Mouse (Mus musculus) neural tube, embryonic 15.5 days (tissue): ENCODE results near the gene Pabpc6. TPM values are rescaled to one million over a fixed set of nuclear protein-coding genes. Genes with fewer than 3 reads are reported as not detected.

Experiments used
- ATAC-seq: fragments of 200-750 bp; cut with Nextera tagmentation; 2 replicates; pipeline ENCODE4 v1.8.0; 2017; ENCODE audit warnings: mild to moderate bottlenecking, moderate TSS enrichment, moderate library complexity; ENCODE audit not compliant: low FRiP score
- H3K27ac ChIP-seq: fragments of 300-500 bp; sonication (generic); replicated peaks from 2 replicates; pipeline ENCODE4 v1.5.1; 2015; ENCODE audit warnings: mild to moderate bottlenecking, inconsistent platforms
- H3K27me3 ChIP-seq: fragments of 300-500 bp; sonication (generic); replicated peaks from 2 replicates; pipeline ENCODE4 v1.6.1; 2015; ENCODE audit warnings: inconsistent platforms
- H3K36me3 ChIP-seq: fragments of 300-500 bp; sonication (generic); 2 replicates; pipeline ENCODE4 v1.6.1; 2015; ENCODE audit warnings: inconsistent platforms
- H3K4me1 ChIP-seq: fragments of 300-500 bp; sonication (generic); 2 replicates; pipeline ENCODE4 v1.6.1; 2015; ENCODE audit warnings: inconsistent platforms
- H3K4me2 ChIP-seq: fragments of 300-500 bp; sonication (generic); 2 replicates; pipeline ENCODE4 v1.6.1; 2015; ENCODE audit warnings: inconsistent platforms, mild to moderate bottlenecking, moderate library complexity
- H3K4me3 ChIP-seq: fragments of 300-500 bp; sonication (generic); replicated peaks from 2 replicates; pipeline ENCODE4 v1.5.1; 2015; ENCODE audit warnings: mild to moderate bottlenecking, inconsistent platforms
- H3K9ac ChIP-seq: fragments of 300-500 bp; sonication (generic); replicated peaks from 2 replicates; pipeline ENCODE4 v1.6.1; 2015; ENCODE audit warnings: mild to moderate bottlenecking, inconsistent platforms
- H3K9me3 ChIP-seq: fragments of 300-500 bp; sonication (generic); replicated peaks from 2 replicates; pipeline ENCODE4 v1.6.1; 2016; ENCODE audit warnings: inconsistent platforms
- WGBS: fragments of 180-500 bp; shearing (Covaris S2); methylation state at CpG from one replicate; pipeline ENCODE4 v1.1.7; 2015; ENCODE audit warnings: mixed read lengths; 5-methylcytosine and 5-hydroxymethylcytosine counted together
- polyA plus RNA-seq: library from polyadenylated mRNA; unstranded; fragments of >200 nt; fragmentation: Nextera tagmentation; extraction: Ambion mirVana; gene quantifications from 2 replicates; pipeline ENCODE4 v1.2.1, GENCODE M21; 2015

Pabpc6 gene
- not detected in 2 replicates for polyA plus RNA-seq

DNA sequence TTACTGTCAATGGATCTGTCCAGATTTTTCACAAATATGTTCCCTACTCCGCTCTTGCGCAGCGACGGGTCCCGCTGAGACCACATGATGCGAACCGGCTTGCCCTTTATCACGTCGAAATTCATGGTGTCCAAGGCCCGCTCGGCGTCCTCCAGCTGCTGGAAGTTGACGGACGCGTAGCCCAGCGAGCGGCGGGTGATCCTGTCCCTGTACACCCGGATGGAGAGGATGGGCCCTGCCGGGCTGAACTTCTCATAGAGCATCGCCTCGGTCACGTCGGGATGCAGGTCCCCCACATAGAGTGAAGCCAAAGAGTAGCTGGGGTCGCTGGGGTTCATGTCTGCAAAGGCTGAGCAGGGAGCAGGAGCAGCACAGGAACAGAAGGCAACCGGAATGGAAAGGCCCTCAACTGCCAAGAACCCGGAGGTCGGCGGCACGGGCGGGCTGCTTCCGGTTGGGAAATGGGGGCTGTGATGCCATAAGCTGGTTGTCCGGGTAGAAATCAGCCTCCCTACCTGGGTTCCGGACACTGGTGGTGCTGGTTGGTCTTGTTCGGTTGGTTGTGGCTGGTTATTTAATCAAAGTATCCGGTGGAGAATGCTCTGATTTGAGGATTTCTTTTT, at the start of gene Pabpc6:
Gene Pabpc6, minus strand, starts transcription at position 435 of the 623 bp plus-strand sequence.
- 95% methylated on average over 36 of the region's 36 CpGs for WGBS
- Histone ChIP-seq H3K4me2 (no peak within 1 kb of the TSS), H3K27me3 (no peaks in the 10 kb centered on the region), H3K4me1 (no peaks in the 10 kb centered on the region), H3K4me3 (no peak within 1 kb of the TSS), H3K9ac (no peak within 1 kb of the TSS), H3K36me3 (no peaks in the 10 kb centered on the region), H3K27ac (no peak within 1 kb of the TSS), H3K9me3 (no peaks in the 10 kb centered on the region)
- no peak for ATAC-seq

DNA sequence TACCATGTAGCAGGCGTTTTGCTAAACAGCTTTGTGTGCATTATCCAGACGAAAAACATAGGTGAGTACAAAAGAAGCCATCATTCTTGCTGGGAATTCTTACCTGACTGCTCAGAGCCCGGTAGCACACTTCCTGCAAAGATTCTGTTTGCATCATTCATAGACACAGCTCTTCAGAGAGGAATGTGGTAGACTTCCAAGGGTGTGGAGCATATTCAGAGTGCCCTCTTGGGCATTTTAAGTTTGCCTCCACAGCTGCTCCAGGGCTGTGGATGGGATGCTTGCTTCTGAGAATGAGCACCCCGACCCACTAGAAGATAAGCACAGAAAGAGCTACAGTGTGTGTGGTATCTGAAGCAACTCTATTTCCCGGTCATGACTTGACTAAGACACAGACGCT, 41.4 kb upstream of the Pabpc6 start:
- no peaks in the 10 kb centered on the region for H3K36me3 ChIP-seq
- no peaks in the 10 kb centered on the region for H3K4me1 ChIP-seq
- no peak for ATAC-seq
- no peak overlapping the region for H3K27ac ChIP-seq
- H3K4me3 ChIP-seq = no peak overlapping the region
- no peaks in the 10 kb centered on the region for H3K9me3 ChIP-seq
- no peak overlapping the region for H3K9ac ChIP-seq
- no peak overlapping the region for H3K4me2 ChIP-seq
- WGBS = 87% methylated on average over 6 of the region's 6 CpGs
- H3K27me3 ChIP-seq = no peaks in the 10 kb centered on the region

DNA sequence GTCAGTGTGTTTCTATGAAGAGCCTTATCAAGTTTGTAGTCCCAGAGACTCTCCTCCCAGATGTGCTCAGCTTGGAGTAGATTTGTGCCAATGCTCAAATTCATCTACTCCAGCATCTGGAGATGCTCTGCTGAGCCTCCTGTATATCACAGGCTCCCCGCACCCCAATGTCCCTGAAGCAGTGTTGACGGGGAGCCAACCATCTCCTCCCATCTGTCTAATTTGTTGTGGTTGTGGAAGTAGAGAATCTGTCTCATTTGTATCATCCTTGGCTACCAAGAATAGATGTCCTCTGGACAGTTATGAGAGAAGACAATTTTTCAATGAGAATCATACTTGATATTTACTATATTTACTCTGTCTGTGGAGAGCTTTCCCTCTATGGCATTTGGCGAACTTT, 39.4 kb upstream of the Pabpc6 start:
- 88% methylated on average over 3 of the region's 3 CpGs for WGBS
- Histone ChIP-seq H3K9me3 (no peaks in the 10 kb centered on the region), H3K4me2 (no peak overlapping the region), H3K9ac (no peak overlapping the region), H3K4me3 (no peak overlapping the region), H3K36me3 (no peaks in the 10 kb centered on the region), H3K4me1 (no peaks in the 10 kb centered on the region), H3K27me3 (no peaks in the 10 kb centered on the region), H3K27ac (no peak overlapping the region)
- ATAC-seq = no peak

DNA sequence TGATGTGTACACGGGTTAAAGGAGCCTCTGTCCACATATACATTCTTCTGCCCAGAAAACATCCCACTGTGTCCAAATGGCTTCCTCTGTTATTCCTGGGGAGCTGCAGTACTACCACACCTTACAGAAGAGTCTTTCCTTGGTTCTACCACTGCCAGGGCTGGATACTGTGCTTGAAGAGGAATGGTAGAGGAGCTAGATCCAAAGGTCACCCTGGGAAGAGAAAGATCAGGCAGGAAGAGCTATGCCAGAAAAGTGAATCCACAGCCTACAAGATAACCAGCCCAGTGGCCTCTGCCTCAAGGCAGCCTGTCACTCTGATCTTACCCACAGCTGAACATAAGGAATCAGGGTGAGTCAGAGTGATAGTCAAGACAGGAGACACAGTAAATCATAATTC, 37.8 kb upstream of the Pabpc6 start:
- H3K4me1 ChIP-seq = no peaks in the 10 kb centered on the region
- no peak overlapping the region for H3K9ac ChIP-seq
- H3K27me3 ChIP-seq = no peaks in the 10 kb centered on the region
- no peak for ATAC-seq
- H3K27ac ChIP-seq = no peak overlapping the region
- no peaks in the 10 kb centered on the region for H3K36me3 ChIP-seq
- no peak overlapping the region for H3K4me3 ChIP-seq
- WGBS = 81% methylated on average over 1 of the region's 1 CpGs
- no peaks in the 10 kb centered on the region for H3K9me3 ChIP-seq
- no peak overlapping the region for H3K4me2 ChIP-seq

DNA sequence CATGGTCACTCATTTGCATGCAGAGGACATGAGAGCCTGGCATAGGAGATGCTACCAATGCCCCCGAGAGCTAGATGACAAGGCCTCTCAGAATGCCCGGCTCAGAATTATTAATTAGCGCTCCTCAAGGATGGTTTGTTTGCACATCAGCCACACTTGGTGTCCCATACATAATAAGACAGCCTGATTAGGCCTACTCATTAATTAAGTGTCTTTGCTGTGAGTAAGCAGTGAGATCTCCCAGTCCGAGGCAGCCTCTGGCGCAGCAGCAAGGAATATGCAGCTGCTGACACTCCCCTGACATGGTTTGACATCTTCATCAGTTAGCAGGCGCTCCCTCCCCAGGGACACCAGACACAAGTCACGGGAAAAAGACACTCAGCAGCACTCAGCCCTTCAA, 28.2 kb upstream of the Pabpc6 start:
- H3K9ac ChIP-seq = no peak overlapping the region
- H3K27ac ChIP-seq = no peak overlapping the region
- no peak overlapping the region for H3K4me3 ChIP-seq
- H3K27me3 ChIP-seq = no peaks in the 10 kb centered on the region
- no peak for ATAC-seq
- H3K4me2 ChIP-seq = no peak overlapping the region
- H3K9me3 ChIP-seq = no peaks in the 10 kb centered on the region; the same call in 1 of the 2 replicates
- 45% methylated on average over 7 of the region's 7 CpGs for WGBS
- H3K36me3 ChIP-seq = no peaks in the 10 kb centered on the region
- H3K4me1 ChIP-seq = no peaks in the 10 kb centered on the region

DNA sequence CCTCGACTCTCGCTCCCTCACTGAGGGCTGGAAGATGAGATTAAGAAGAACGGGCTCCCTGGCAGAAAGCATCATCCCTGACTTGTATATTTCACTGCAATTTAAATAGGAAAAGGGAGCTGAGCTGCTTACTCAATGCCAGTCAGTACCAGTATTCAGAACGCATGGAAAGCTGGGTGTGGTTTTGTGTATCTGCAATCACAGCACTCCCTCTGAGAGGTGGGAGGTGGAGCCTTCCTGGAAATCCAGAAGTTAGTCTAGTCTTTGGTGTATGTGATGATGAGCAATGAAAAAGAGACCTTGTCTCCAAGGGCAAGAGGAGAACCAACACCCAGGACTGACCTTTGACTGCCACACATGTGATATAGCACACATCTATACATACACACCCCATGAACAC, 21.7 kb upstream of the Pabpc6 start:
- Histone ChIP-seq H3K9me3 (no peaks in the 10 kb centered on the region), H3K9ac (no peak overlapping the region), H3K4me1 (no peaks in the 10 kb centered on the region), H3K27ac (no peak overlapping the region), H3K36me3 (no peaks in the 10 kb centered on the region), H3K27me3 (no peaks in the 10 kb centered on the region), H3K4me2 (no peak overlapping the region), H3K4me3 (no peak overlapping the region)
- ATAC-seq = no peak
- 82% methylated on average over 4 of the region's 4 CpGs for WGBS

DNA sequence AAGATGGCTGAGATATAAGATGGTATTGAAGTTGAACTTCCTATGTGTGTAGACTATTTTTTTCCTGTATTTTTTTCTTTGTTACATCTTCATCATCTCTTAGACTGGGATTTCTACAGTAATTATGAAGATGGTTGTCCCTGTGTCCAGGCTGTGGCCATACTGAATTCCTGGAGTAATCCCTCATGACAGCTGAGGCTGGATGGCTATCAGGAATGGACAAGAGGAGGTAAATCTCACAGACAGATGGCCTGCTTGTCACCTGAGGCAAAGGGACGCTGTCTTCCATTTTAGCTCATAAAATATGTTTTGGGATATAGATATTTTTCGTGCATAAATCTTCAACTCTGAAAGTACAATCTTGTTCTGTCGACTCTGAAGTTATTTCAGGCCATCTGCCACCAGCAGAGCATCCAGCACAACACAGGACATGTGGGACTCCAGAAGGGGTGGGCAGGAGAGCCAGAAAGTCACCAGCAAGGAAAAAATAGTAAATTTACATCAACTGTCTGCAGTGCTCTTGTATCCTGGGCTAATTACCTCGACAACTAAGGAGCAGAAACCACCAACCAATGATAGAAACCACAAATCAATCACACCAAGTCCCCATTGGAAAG, 14.1 kb upstream of the Pabpc6 start:
- Histone ChIP-seq H3K4me2 (no peak overlapping the region), H3K9ac (no peak overlapping the region), H3K9me3 (no peaks in the 10 kb centered on the region), H3K4me1 (peaks cover 7% of the 10 kb centered on the region), H3K4me3 (no peak overlapping the region), H3K27ac (no peak overlapping the region), H3K36me3 (no peaks in the 10 kb centered on the region), H3K27me3 (no peaks in the 10 kb centered on the region)
- no peak for ATAC-seq
- 67% methylated on average over 4 of the region's 4 CpGs for WGBS

DNA sequence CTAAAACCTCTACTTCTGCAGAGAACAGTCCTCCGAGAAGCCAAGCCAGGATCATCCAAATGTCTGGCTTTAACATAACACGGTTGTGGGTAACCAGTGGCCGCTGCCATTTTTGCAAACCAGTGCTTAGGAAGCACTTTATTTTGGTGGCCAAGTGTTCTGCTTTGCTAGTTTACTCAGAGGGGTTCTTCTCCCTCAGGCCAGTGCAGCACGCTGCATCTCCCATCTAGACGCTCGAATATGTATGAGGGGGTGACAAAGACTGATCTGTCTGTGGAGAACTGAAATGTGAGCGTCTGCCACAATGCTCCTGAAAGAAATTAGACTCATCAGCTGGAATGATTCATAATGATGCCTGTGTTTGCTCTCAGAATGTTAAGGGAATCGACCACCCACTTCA, 11.2 kb upstream of the Pabpc6 start:
- H3K27me3 ChIP-seq = no peaks in the 10 kb centered on the region
- H3K4me2 ChIP-seq = no peak overlapping the region
- H3K4me1 ChIP-seq = peaks cover 8% of the 10 kb centered on the region
- ATAC-seq = no peak
- H3K9ac ChIP-seq = no peak overlapping the region
- H3K36me3 ChIP-seq = no peaks in the 10 kb centered on the region
- 27% methylated on average over 8 of the region's 8 CpGs for WGBS
- no peaks in the 10 kb centered on the region for H3K9me3 ChIP-seq
- no peak overlapping the region for H3K4me3 ChIP-seq
- no peak overlapping the region for H3K27ac ChIP-seq

DNA sequence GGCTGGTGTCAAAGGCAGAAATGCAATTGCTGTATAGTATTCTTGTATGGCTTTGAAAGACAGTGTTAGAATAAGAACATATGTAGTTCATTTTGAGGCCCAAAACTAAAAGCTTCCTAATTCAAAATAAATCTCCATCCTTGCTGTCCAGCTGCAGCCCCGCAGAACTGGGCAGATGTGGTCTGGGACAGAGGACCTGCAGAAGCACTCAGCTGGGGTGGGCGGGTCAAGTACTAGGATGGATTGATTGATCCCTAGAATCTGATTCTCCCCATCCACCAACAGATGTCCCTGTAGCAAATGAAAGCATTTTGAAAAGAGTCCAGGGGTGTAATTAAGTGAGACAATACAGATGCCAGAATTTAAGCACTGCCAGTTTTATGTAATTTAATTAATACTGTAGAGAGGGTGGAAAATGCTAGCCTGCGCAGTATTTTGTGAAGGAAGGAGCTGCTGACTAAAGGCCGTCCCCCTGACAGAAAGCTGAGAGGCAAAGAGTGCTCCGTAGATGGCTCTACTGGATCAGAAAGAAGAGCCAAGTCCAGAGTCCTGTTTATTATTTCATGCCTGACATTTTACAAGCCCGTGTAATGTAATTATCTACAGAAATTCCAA, 5.8 kb upstream of the Pabpc6 start:
- WGBS = 50% methylated on average over 6 of the region's 6 CpGs
- no peak overlapping the region for H3K9ac ChIP-seq
- no peaks in the 10 kb centered on the region for H3K9me3 ChIP-seq
- no peak overlapping the region for H3K4me3 ChIP-seq
- no peak overlapping the region for H3K4me2 ChIP-seq
- no peaks in the 10 kb centered on the region for H3K27me3 ChIP-seq
- peak overlapping the region; percentile 1; the same call in 1 of the 2 replicates for H3K27ac ChIP-seq
- peaks cover 7% of the 10 kb centered on the region for H3K4me1 ChIP-seq
- no peak for ATAC-seq
- no peaks in the 10 kb centered on the region for H3K36me3 ChIP-seq

DNA sequence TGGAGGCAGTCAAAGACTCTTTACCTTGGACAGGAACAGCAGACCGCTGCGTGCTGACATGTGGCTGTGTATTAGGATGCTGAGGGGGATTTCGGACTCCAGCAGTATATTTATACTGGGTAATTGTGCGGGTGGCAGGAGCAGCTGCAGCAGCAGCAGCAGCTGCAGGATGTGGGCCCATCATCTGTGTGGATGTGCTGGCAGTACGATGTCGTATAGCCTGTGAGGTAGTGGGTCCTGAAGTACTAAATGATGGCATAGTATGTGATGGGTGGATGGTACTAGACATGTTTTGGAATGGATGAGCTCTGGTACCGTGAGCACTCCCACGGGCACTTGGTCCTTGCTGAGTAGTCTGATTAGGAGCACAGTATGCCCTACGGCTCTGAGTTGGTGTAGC, 1.6 kb downstream of the Pabpc6 start:
- ATAC-seq = no peak
- 85% methylated on average over 9 of the region's 9 CpGs for WGBS
- Histone ChIP-seq H3K9ac (no peak overlapping the region), H3K36me3 (no peaks in the 10 kb centered on the region), H3K27me3 (no peaks in the 10 kb centered on the region), H3K4me3 (no peak overlapping the region), H3K4me2 (no peak overlapping the region), H3K4me1 (no peaks in the 10 kb centered on the region), H3K9me3 (no peaks in the 10 kb centered on the region), H3K27ac (no peak overlapping the region)

DNA sequence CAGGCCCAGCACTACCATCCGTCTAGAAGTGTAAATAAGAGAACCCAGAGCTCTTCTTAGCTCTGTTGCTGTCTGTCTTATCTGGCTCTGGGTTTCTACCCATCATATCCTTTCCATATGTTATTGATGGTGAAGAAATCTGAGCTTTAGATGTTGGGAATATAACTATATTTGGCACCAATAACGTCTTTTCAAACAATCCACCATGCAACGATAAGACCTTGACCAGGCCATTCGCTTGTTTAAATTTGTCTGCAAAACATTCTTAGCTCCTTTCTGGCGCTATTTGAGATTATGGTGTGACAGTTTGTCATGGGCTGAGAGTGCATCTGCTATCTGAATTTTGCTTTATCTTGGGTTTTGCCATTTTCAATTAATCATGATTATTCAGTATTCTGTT, 10.9 kb downstream of the Pabpc6 start:
- no peak for ATAC-seq
- H3K4me3 ChIP-seq = no peak overlapping the region
- WGBS = 88% methylated on average over 5 of the region's 5 CpGs
- H3K9me3 ChIP-seq = no peaks in the 10 kb centered on the region
- no peak overlapping the region for H3K4me2 ChIP-seq
- no peak overlapping the region for H3K27ac ChIP-seq
- no peaks in the 10 kb centered on the region for H3K4me1 ChIP-seq
- no peaks in the 10 kb centered on the region for H3K36me3 ChIP-seq
- no peaks in the 10 kb centered on the region for H3K27me3 ChIP-seq
- no peak overlapping the region for H3K9ac ChIP-seq

DNA sequence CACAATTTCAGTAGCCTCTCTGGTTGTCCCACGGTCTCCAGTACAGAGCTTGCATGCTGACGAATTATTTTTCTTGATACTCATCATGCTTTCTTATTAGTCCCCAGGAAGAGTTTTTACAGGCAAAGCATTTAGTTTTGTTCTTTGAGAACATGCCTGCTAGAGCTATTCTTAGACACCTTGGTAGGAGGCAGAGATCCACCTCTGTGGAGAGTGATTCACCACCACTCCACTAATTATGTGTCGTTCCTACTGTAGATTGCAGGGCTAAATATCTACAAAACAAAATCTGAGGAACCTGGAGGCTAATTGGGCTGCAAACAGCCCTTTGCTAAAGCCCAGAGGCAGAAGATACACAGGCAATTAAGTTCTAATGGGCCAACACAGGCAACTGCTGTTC, 15.4 kb downstream of the Pabpc6 start:
- Histone ChIP-seq H3K9me3 (0 out of 2 replicates have a peak, but pooled peaks cover 4% of the 10 kb centered on the region), H3K27me3 (no peaks in the 10 kb centered on the region), H3K27ac (no peak overlapping the region), H3K4me1 (no peaks in the 10 kb centered on the region), H3K4me2 (no peak overlapping the region), H3K4me3 (no peak overlapping the region), H3K9ac (no peak overlapping the region), H3K36me3 (no peaks in the 10 kb centered on the region)
- WGBS = 65% methylated on average over 3 of the region's 3 CpGs
- no peak for ATAC-seq
